Mouse (Mus musculus): ENCODE measurements at regions not wholly inside any gene's neighbourhood (a gene's known extent, or its start where the extent isn't known, plus 50 kb on each side); places are given as distances from the start of the nearest gene placed in this dataset.

- DNase-seq (ENCODE audit: low spot score in 2 of 2) = no peak
Observed at GRCm38 (mm10) chr11:114443444-114443843, 224.9 kb upstream of the Rpl38 start.

GRCm38 (mm10) chr11:114439314-114439713 is 229.0 kb upstream of the Rpl38 start:
- no peak for DNase-seq (ENCODE audit: low spot score in 2 of 2)

- no peak for DNase-seq (ENCODE audit: low spot score in 2 of 2)
Observed at GRCm38 (mm10) chr11:114435788-114436187, 232.5 kb upstream of the Rpl38 start.

GRCm38 (mm10) chr11:114433561-114433960 is 234.8 kb upstream of the Rpl38 start:
- no peak for DNase-seq (ENCODE audit: low spot score in 2 of 2)

GRCm38 (mm10) chr11:114425447-114425846 is 242.9 kb upstream of the Rpl38 start:
- DNase-seq (ENCODE audit: low spot score in 2 of 2) = no peak

GRCm38 (mm10) chr11:114423322-114423721 is 245.0 kb upstream of the Rpl38 start:
- DNase-seq (ENCODE audit: low spot score in 2 of 2) = no peak

GRCm38 (mm10) chr11:114419002-114419401 is 249.3 kb upstream of the Rpl38 start:
- no peak for DNase-seq (ENCODE audit: low spot score in 2 of 2)

- peak in 1 of 2 experiments; percentile 40 for DNase-seq (ENCODE audit: low spot score in 2 of 2)
Observed at GRCm38 (mm10) chr11:114416168-114416567, 252.2 kb upstream of the Rpl38 start.

- no peak for DNase-seq (ENCODE audit: low spot score in 2 of 2)
Observed at GRCm38 (mm10) chr11:114404401-114404800, 263.9 kb upstream of the Rpl38 start.

- DNase-seq (ENCODE audit: low spot score in 2 of 2) = no peak
Observed at GRCm38 (mm10) chr11:114402556-114403320, 265.6 kb upstream of the Rpl38 start.

- DNase-seq (ENCODE audit: low spot score in 2 of 2) = no peak
Observed at GRCm38 (mm10) chr11:114400701-114401100, 267.6 kb upstream of the Rpl38 start.

GRCm38 (mm10) chr11:114392161-114392560 is 276.2 kb upstream of the Rpl38 start:
- DNase-seq (ENCODE audit: low spot score in 2 of 2) = no peak

- DNase-seq (ENCODE audit: low spot score in 2 of 2) = no peak
Observed at GRCm38 (mm10) chr11:114391553-114391952, 276.8 kb upstream of the Rpl38 start.

- DNase-seq (ENCODE audit: low spot score in 2 of 2) = no peak
Observed at GRCm38 (mm10) chr11:114387091-114387490, 281.2 kb upstream of the Rpl38 start.

- DNase-seq (ENCODE audit: low spot score in 2 of 2) = no peak
Observed at GRCm38 (mm10) chr11:114379411-114379824, 288.9 kb upstream of the Rpl38 start.

GRCm38 (mm10) chr11:114375921-114376320 is 292.4 kb upstream of the Rpl38 start:
- no peak for DNase-seq (ENCODE audit: low spot score in 2 of 2)

- no peak for DNase-seq (ENCODE audit: low spot score in 2 of 2)
Observed at GRCm38 (mm10) chr11:114370708-114371107, 297.6 kb upstream of the Rpl38 start.

GRCm38 (mm10) chr11:114367779-114368178 is 300.5 kb upstream of the Rpl38 start:
- DNase-seq (ENCODE audit: low spot score in 2 of 2) = no peak

GRCm38 (mm10) chr11:114360946-114361345 is 294.1 kb upstream of the Sdk2 start:
- no peak for DNase-seq (ENCODE audit: low spot score in 2 of 2)

- no peak for DNase-seq (ENCODE audit: low spot score in 2 of 2)
Observed at GRCm38 (mm10) chr11:114360321-114360720, 293.5 kb upstream of the Sdk2 start.

- DNase-seq (ENCODE audit: low spot score in 2 of 2) = no peak
Observed at GRCm38 (mm10) chr11:114352146-114352795, 285.4 kb upstream of the Sdk2 start.

GRCm38 (mm10) chr11:114336839-114337484 is 270.1 kb upstream of the Sdk2 start:
- DNase-seq (ENCODE audit: low spot score in 2 of 2) = no peak

Measured in layer of hippocampus, adult 8-10 months (tissue).